Mouse (Mus musculus) NIH3T3 (cell line): ENCODE measurements around the gene 4930432K21Rik.

Experiments
- DNase-seq: peaks from one replicate; pipeline ENCODE4 v3.0.0-alpha.2; 2012; ENCODE audit warnings: low read depth

4930432K21Rik gene

GRCm38 (mm10) chr8:84147769-84148530 is at the start of gene 4930432K21Rik, which contains the start of gene Cc2d1a:
Gene 4930432K21Rik, plus strand, starts transcription at chr8:84148025.
Gene Cc2d1a, minus strand, starts transcription at chr8:84147936.
- DNase-seq, result peak; percentile 97

GRCm38 (mm10) chr8:84098376-84098775 is 49.4 kb upstream of the 4930432K21Rik start:
- no peak for DNase-seq

- no peak for DNase-seq
Measured at GRCm38 (mm10) chr8:84101476-84102270, 46.2 kb upstream of the 4930432K21Rik start.

GRCm38 (mm10) chr8:84103601-84104000 is 44.2 kb upstream of the 4930432K21Rik start:
- DNase-seq, result peak; percentile 64

GRCm38 (mm10) chr8:84104221-84104620 is 43.6 kb upstream of the 4930432K21Rik start:
- DNase-seq, result peak; percentile 78

- peak; percentile 100 for DNase-seq
Measured at GRCm38 (mm10) chr8:84104697-84105609, 42.9 kb upstream of the 4930432K21Rik start, which contains the start of gene Dcaf15. Gene Dcaf15, minus strand, starts transcription at chr8:84104768.

- DNase-seq, result no peak
Measured at GRCm38 (mm10) chr8:84105676-84106075, 42.1 kb upstream of the 4930432K21Rik start.

- no peak for DNase-seq
Measured at GRCm38 (mm10) chr8:84106216-84107040, 41.4 kb upstream of the 4930432K21Rik start.

- no peak for DNase-seq
Measured at GRCm38 (mm10) chr8:84115646-84116045, 32.2 kb upstream of the 4930432K21Rik start.

GRCm38 (mm10) chr8:84122151-84122550 is 25.7 kb upstream of the 4930432K21Rik start:
- DNase-seq, result peak; percentile 55

GRCm38 (mm10) chr8:84125656-84126055 is 22.2 kb upstream of the 4930432K21Rik start, which contains the start of gene Podnl1:
Gene Podnl1, plus strand, starts transcription at chr8:84125989.
- DNase-seq, result peak; percentile 94

GRCm38 (mm10) chr8:84126742-84127141 is 21.1 kb upstream of the 4930432K21Rik start:
- DNase-seq, result no peak

GRCm38 (mm10) chr8:84127202-84127901 is 20.5 kb upstream of the 4930432K21Rik start:
- DNase-seq, result no peak

- no peak for DNase-seq
Measured at GRCm38 (mm10) chr8:84128277-84128676, 19.5 kb upstream of the 4930432K21Rik start.

- no peak for DNase-seq
Measured at GRCm38 (mm10) chr8:84130806-84131205, 17.0 kb upstream of the 4930432K21Rik start.

GRCm38 (mm10) chr8:84132225-84132624 is 15.6 kb upstream of the 4930432K21Rik start:
- DNase-seq, result no peak

- no peak for DNase-seq
Measured at GRCm38 (mm10) chr8:84137848-84138247, 10.0 kb upstream of the 4930432K21Rik start.

- no peak for DNase-seq
Measured at GRCm38 (mm10) chr8:84140838-84141237, 7.0 kb upstream of the 4930432K21Rik start.

- DNase-seq, result peak; percentile 67
Measured at GRCm38 (mm10) chr8:84144636-84145245, 3.1 kb upstream of the 4930432K21Rik start.

GRCm38 (mm10) chr8:84147324-84147766 is 480 bp upstream of the 4930432K21Rik start:
- no peak for DNase-seq
